Mouse (Mus musculus) ES-Bruce4 (cell line): ENCODE data around the gene Brd4.

Source experiments
- CTCF ChIP-seq: IDR thresholded peaks from one replicate; pipeline ENCODE4 v1.8.1; 2011; ENCODE audit warnings: low read depth, low read length
- EP300 ChIP-seq: IDR thresholded peaks from 2 replicates; pipeline ENCODE4 v1.6.1; 2011; ENCODE audit warnings: low read depth, low read length; ENCODE audit not compliant: insufficient read depth
- POLR2A ChIP-seq: IDR thresholded peaks from one replicate; pipeline ENCODE4 v1.8.1; 2011; ENCODE audit warnings: low read length; ENCODE audit not compliant: insufficient read depth

DNA sequence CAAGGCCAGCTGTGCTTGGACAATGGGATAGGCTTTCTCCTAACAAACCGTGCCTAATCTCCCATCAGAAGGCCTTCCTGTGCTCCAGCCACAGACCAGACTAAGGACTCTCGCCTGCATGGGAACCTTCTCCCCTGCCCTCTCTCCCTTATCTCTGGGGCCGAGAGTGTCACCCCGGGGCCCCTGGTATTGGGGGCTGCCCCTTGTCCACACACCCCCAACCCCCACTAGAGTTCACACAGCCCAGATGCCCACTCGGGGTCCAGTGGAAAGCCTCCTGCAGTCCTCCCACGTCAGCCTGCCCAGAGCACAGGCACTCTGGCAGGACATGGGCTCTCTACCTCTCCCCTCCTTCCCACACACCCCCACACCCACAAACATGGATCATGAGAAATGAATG is 26.6 kb downstream of the Brd4 start:
- TF ChIP-seq CTCF: no peak
- no peak for TF ChIP-seq POLR2A
- no peak for TF ChIP-seq EP300
